19 mouse cellular contexts compared by ENCODE assay signal in genomic region chr14:24985806-24986359, GRCm38 (mm10).
A peak's percentile ranks its signal among the peaks of the same experiment; 100 is the strongest.
DNase-seq lines count a peak whose midpoint lies in the region; ATAC-seq lines count a peak whose summit lies in the region.
"Had no signal": no experiment of that assay in that cellular context is flagged by ENCODE, and none has a peak within 500 bp of the region (broad histone marks: within the 10 kb centered on the region; RNA-seq: fewer than 3 reads in every experiment).

No protein-coding gene starts in this region.

- H3K4me2 ChIP-seq in hindbrain, embryonic 13.5 days = no peak overlapping the region
- H3K4me2 ChIP-seq in limb, embryonic 12.5 days = peak overlapping the region; percentile 19; the same call in 1 of the 2 replicates
- no peak overlapping the region for H3K4me2 ChIP-seq in heart, embryonic 12.5 days
- H3K4me2 ChIP-seq: embryonic facial prominence, embryonic 15.5 days; forebrain, embryonic 15.5 days; hindbrain, embryonic 14.5 days had no signal

- WGBS in hindbrain, embryonic 10.5 days = 68% methylated on average over 6 of the region's 6 CpGs
- 63% methylated on average over 6 of the region's 6 CpGs for WGBS in hindbrain, embryonic 13.5 days
- 15% methylated on average over 6 of the region's 6 CpGs for WGBS in limb, embryonic 12.5 days
- WGBS in heart, embryonic 12.5 days = 63% methylated on average over 6 of the region's 6 CpGs

- no peak overlapping the region for H3K4me3 ChIP-seq in hindbrain, embryonic 10.5 days
- H3K4me3 ChIP-seq in hindbrain, embryonic 13.5 days = no peak overlapping the region
- no peak overlapping the region for H3K4me3 ChIP-seq in limb, embryonic 12.5 days (replicated peaks)
- no peak overlapping the region for H3K4me3 ChIP-seq in heart, embryonic 12.5 days
- H3K4me3 ChIP-seq: embryonic facial prominence, embryonic 15.5 days; erythroblast, embryonic 14.5 days; forebrain, embryonic 15.5 days had no signal

- H3K27ac ChIP-seq in hindbrain, embryonic 10.5 days = peak overlapping the region; percentile 56; the same call in 1 of the 2 replicates
- no peak overlapping the region for H3K27ac ChIP-seq in hindbrain, embryonic 13.5 days
- peak overlapping the region; percentile 80 for H3K27ac ChIP-seq in limb, embryonic 12.5 days
- H3K27ac ChIP-seq in heart, embryonic 12.5 days (ENCODE audit: poor library complexity, severe bottlenecking) = no peak overlapping the region
- H3K27ac ChIP-seq: embryonic facial prominence, embryonic 15.5 days; forebrain, embryonic 15.5 days; hindbrain, embryonic 14.5 days had no signal

- peaks cover 28% of the 10 kb centered on the region for H3K4me1 ChIP-seq in hindbrain, embryonic 10.5 days (replicated peaks)
- H3K4me1 ChIP-seq in hindbrain, embryonic 13.5 days (replicated peaks) = 0 out of 2 replicates have a peak, but pooled peaks cover 3% of the 10 kb centered on the region
- H3K4me1 ChIP-seq in limb, embryonic 12.5 days (replicated peaks) = peaks cover 54% of the 10 kb centered on the region
- peaks cover 8% of the 10 kb centered on the region; the same call in 1 of the 2 replicates for H3K4me1 ChIP-seq in heart, embryonic 12.5 days (replicated peaks)
- H3K4me1 ChIP-seq: embryonic facial prominence, embryonic 15.5 days; forebrain, embryonic 15.5 days had no signal

- no peak for ATAC-seq in hindbrain, embryonic 13.5 days (ENCODE audit: low FRiP score)
- ATAC-seq in limb, embryonic 12.5 days (ENCODE audit: insufficient number of reproducible peaks, insufficient read depth, low FRiP score, low TSS enrichment, low read depth) = peak; percentile 73
- no peak for ATAC-seq in heart, embryonic 12.5 days (ENCODE audit: insufficient number of reproducible peaks, low FRiP score)
- ATAC-seq: activated CD4-positive, CD25-positive, alpha-beta regulatory T cell, adult 4 months; forebrain, embryonic 15.5 days; Patski had no signal

- no peaks in the 10 kb centered on the region for H3K36me3 ChIP-seq in hindbrain, embryonic 10.5 days
- no peaks in the 10 kb centered on the region for H3K36me3 ChIP-seq in hindbrain, embryonic 13.5 days
- no peaks in the 10 kb centered on the region for H3K36me3 ChIP-seq in limb, embryonic 12.5 days
- H3K36me3 ChIP-seq in heart, embryonic 12.5 days = no peaks in the 10 kb centered on the region
- H3K36me3 ChIP-seq: embryonic facial prominence, embryonic 15.5 days; forebrain, embryonic 15.5 days had no signal

- H3K9me3 ChIP-seq in hindbrain, embryonic 10.5 days = peaks cover 6% of the 10 kb centered on the region; the same call in 1 of the 2 replicates
- no peaks in the 10 kb centered on the region for H3K9me3 ChIP-seq in hindbrain, embryonic 13.5 days
- peaks cover 5% of the 10 kb centered on the region for H3K9me3 ChIP-seq in limb, embryonic 12.5 days
- H3K9me3 ChIP-seq in heart, embryonic 12.5 days (replicated peaks) = no peaks in the 10 kb centered on the region; the same call in 1 of the 2 replicates
- H3K9me3 ChIP-seq: embryonic facial prominence, embryonic 15.5 days; forebrain, embryonic 15.5 days had no signal

- H3K9ac ChIP-seq in hindbrain, embryonic 13.5 days = no peak overlapping the region
- no peak overlapping the region; the same call in 1 of the 2 replicates for H3K9ac ChIP-seq in limb, embryonic 12.5 days (replicated peaks)
- no peak overlapping the region for H3K9ac ChIP-seq in heart, embryonic 12.5 days
- H3K9ac ChIP-seq: embryonic facial prominence, embryonic 15.5 days; forebrain, embryonic 15.5 days; hindbrain, embryonic 14.5 days had no signal

- DNase-seq in hindbrain, embryonic 10.5 days (ENCODE audit: low spot score) = no peak
- peak; percentile 74 for DNase-seq in forelimb bud, embryonic 11.5 days (ENCODE audit: low read depth, low spot score)
- no peak for DNase-seq in layer of hippocampus, postnatal 36 days
- DNase-seq: adrenal gland, postnatal 14 days; cerebellum, adult 2 months; cerebellum, postnatal 10 days; gastrocnemius, postnatal 36 days; heart, adult 11 months; heart, postnatal 10 days; heart, postnatal 4 days had no signal

- H3K27me3 ChIP-seq in hindbrain, embryonic 10.5 days (ENCODE audit: insufficient read depth, poor library complexity, severe bottlenecking) = peaks cover under 1% of the 10 kb centered on the region; the same call in 1 of the 2 replicates
- H3K27me3 ChIP-seq in hindbrain, embryonic 13.5 days = no peaks in the 10 kb centered on the region
- no peaks in the 10 kb centered on the region for H3K27me3 ChIP-seq in limb, embryonic 12.5 days
- 0 out of 2 replicates have a peak, but pooled peaks cover 5% of the 10 kb centered on the region for H3K27me3 ChIP-seq in heart, embryonic 12.5 days (replicated peaks)
- H3K27me3 ChIP-seq: embryonic facial prominence, embryonic 15.5 days; forebrain, embryonic 15.5 days; Patski had no signal

Comparison
In these comparisons a context has a peak if more than half of its experiments do, and no peak if none do; other contexts are left out.
1. H3K27ac ChIP-seq: peak in hindbrain, embryonic 10.5 days (single experiment) and limb, embryonic 12.5 days (single experiment); none in hindbrain, embryonic 13.5 days (single experiment) and heart, embryonic 12.5 days (single experiment).